Mouse (Mus musculus) kidney, postnatal 14 days (tissue): ENCODE results near the gene Tmprss3.

Experiments used
- DNase-seq: peaks from one replicate; pipeline ENCODE4 v3.0.0; 2022; ENCODE audit warnings: mixed read lengths

The Tmprss3 gene

GRCm38 (mm10) chr17:31134913-31135312, 63.9 kb downstream of the Tmprss3 start:
- no peak for DNase-seq

- no peak for DNase-seq
These were observed 65.0 kb downstream of the Tmprss3 start for GRCm38 (mm10) chr17:31133776-31134175.

- DNase-seq: no peak
These were observed 67.4 kb downstream of the Tmprss3 start for GRCm38 (mm10) chr17:31131269-31131821.

- DNase-seq: no peak
These were observed 69.3 kb downstream of the Tmprss3 start, which contains the start of gene Tff3 for GRCm38 (mm10) chr17:31129452-31129851. Tff3 (minus strand) TSS chr17:31129646.
